Mouse (Mus musculus): ENCODE measurements at regions not wholly inside any gene's neighbourhood (a gene's known extent, or its start where the extent isn't known, plus 50 kb on each side); places are given as distances from the start of the nearest gene placed in this dataset.

DNA sequence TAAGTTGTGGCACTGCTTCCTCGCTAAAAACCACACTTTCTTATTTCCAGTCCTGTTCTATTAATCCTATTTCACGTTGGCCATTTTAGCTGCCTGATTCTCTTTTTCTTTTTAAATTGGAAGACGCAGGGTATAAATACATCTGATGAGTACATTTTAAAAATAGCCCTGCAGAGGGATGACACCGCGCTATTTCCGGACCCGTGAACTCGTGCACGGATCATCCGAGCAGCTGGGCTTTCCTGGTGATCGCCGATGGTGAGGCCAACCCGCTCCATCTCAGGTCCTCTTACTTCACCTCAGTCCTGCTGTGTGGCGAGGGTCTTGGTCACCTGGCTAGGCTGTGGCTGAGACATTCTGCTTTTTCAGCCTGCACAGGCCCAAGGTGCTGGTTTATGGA lies 267.9 kb downstream of the Vrk1 start:
- H3K9ac ChIP-seq (replicated peaks; ENCODE audit: low read length), result no peak overlapping the region
- 94% methylated on average over 14 of the region's 14 CpGs for WGBS
- TF ChIP-seq CTCF (IDR thresholded peaks at IDR 0.05; ENCODE audit: low read depth), result no peak

DNA sequence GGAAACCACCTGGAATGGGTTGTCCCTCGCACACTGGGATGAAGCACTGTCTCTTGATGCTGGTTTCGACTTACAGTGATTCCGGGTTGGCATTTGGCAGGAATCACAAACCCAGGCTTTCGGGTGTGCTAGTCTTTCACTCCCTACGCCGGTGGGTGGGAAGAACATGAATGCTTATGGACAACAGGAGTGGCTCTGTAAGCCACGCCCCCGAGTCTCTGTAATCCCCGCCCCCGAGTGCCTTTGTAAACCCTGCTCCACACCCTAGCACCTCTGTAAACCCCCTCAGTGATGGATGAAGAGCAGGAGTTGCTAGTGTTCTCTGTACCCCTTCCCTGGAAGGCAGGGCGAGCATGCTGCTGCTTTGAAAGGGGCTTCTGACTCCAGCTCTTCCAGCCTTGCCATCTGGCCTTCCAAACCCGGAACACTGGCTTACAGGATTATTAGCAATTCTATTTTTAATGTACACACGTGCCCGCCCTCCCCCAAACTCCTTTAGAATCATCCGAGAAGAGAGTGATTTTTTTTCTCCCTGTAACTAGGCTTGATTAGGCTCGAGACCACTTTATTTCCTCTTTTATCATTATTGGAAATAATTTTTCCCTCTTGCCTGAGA lies 272.6 kb downstream of the Vrk1 start:
- no peak overlapping the region for H3K4me2 ChIP-seq (ENCODE audit: low read depth, low read length)
- H3K27ac ChIP-seq, result no peak overlapping the region
- no peaks in the 10 kb centered on the region for H3K27me3 ChIP-seq (ENCODE audit: insufficient read depth, low read length)
- no peak overlapping the region for H3K4me3 ChIP-seq (ENCODE audit: low read length)
- no peak for TF ChIP-seq CTCF (IDR thresholded peaks at IDR 0.05; ENCODE audit: low read depth)
- no peaks in the 10 kb centered on the region for H3K4me1 ChIP-seq (ENCODE audit: insufficient read depth, low read length)
- no peaks in the 10 kb centered on the region for H3K36me3 ChIP-seq (ENCODE audit: insufficient read depth, low read length)
- ATAC-seq (no peak), DNase-seq (ENCODE audit: low spot score) (no peak)
- H3K9me3 ChIP-seq (ENCODE audit: low read length), result no peaks in the 10 kb centered on the region
- 60% methylated on average over 16 of the region's 16 CpGs for WGBS
- H3K9ac ChIP-seq (replicated peaks; ENCODE audit: low read length), result no peak overlapping the region

More for the DNA sequence above, 267.9 kb downstream of the Vrk1 start:
- Histone ChIP-seq H3K4me1 (ENCODE audit: insufficient read depth, low read length) (no peaks in the 10 kb centered on the region), H3K27ac (no peak overlapping the region), H3K9me3 (ENCODE audit: low read length) (no peaks in the 10 kb centered on the region), H3K36me3 (ENCODE audit: insufficient read depth, low read length) (no peaks in the 10 kb centered on the region), H3K4me2 (ENCODE audit: low read depth, low read length) (no peak overlapping the region), H3K27me3 (ENCODE audit: insufficient read depth, low read length) (no peaks in the 10 kb centered on the region), H3K4me3 (ENCODE audit: low read length) (no peak overlapping the region)
- DNase-seq (ENCODE audit: low spot score) (no peak), ATAC-seq (no peak)

DNA sequence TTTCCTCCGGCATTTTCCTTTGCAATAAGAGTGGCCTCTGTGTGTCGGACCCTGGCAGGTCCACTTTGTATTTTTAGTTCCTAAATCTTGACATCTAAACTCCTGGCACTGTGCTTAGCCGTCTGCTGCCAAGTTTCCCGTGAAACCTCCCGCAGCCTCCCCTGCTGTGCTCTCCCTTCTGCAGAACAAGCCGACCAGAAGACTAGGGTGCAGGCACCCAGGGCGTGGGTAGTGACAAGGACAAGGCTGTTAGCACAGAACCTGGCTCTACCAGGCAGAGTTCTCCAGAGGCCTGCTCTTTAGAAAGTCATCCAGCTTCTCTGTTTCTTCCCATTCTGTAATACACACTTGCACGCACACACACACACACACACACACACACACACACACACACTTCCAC lies 274.8 kb downstream of the Vrk1 start:
- Histone ChIP-seq H3K4me1 (ENCODE audit: insufficient read depth, low read length) (no peaks in the 10 kb centered on the region), H3K9me3 (ENCODE audit: low read length) (no peaks in the 10 kb centered on the region), H3K4me2 (ENCODE audit: low read depth, low read length) (no peak overlapping the region), H3K27ac (no peak overlapping the region), H3K36me3 (ENCODE audit: insufficient read depth, low read length) (no peaks in the 10 kb centered on the region), H3K27me3 (ENCODE audit: insufficient read depth, low read length) (no peaks in the 10 kb centered on the region), H3K9ac (replicated peaks; ENCODE audit: low read length) (no peak overlapping the region), H3K4me3 (ENCODE audit: low read length) (no peak overlapping the region)
- 75% methylated on average over 8 of the region's 8 CpGs for WGBS
- DNase-seq (ENCODE audit: low spot score) (no peak), ATAC-seq (no peak)
- TF ChIP-seq CTCF (IDR thresholded peaks at IDR 0.05; ENCODE audit: low read depth), result no peak

- peak; percentile 28; the same call in 1 of the 2 replicates for TF ChIP-seq CTCF (IDR thresholded peaks at IDR 0.05; ENCODE audit: low read depth)
- Histone ChIP-seq H3K4me1 (ENCODE audit: insufficient read depth, low read length) (no peaks in the 10 kb centered on the region), H3K27me3 (ENCODE audit: insufficient read depth, low read length) (no peaks in the 10 kb centered on the region), H3K4me2 (ENCODE audit: low read depth, low read length) (no peak overlapping the region), H3K9me3 (ENCODE audit: low read length) (no peaks in the 10 kb centered on the region), H3K4me3 (ENCODE audit: low read length) (no peak overlapping the region), H3K27ac (no peak overlapping the region), H3K36me3 (ENCODE audit: insufficient read depth, low read length) (no peaks in the 10 kb centered on the region), H3K9ac (replicated peaks; ENCODE audit: low read length) (no peak overlapping the region)
- no peak for ATAC-seq
- 81% methylated on average over 23 of the region's 23 CpGs for WGBS
- no peak for DNase-seq (ENCODE audit: low spot score)
These were observed 278.9 kb downstream of the Vrk1 start for GRCm38 (mm10) chr12:106288791-106289515.

DNA sequence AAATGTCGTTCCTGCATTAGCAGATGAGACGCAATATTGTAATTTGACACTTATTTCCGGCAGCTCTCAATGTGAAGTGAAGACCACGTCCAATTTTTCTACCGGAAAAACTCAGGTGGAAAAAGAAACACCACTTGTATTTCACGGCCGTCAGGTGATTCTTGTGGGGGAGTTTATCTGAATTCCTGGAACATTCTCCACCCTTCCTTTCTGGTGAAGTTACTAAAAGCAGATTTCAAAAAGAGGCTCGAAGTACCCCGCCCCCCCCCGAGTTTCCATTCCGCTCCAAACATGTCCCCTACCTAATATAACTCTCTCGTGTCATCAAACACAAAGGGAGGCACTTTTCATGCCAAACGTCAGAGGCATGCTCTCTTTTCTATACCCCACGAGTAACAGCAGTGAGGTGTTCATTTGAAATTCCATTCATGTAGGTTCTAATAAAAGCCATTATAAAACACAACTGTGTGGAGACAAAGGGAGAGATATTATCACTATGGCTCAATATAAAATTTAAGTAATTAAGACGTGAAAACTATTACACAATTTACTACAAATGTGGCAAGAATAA lies 281.5 kb downstream of the Vrk1 start:
- no peak overlapping the region for H3K9ac ChIP-seq (replicated peaks; ENCODE audit: low read length)
- no peak for DNase-seq (ENCODE audit: low spot score)
- H3K4me3 ChIP-seq (ENCODE audit: low read length), result no peak overlapping the region
- no peaks in the 10 kb centered on the region for H3K9me3 ChIP-seq (ENCODE audit: low read length)
- WGBS, result 47% methylated on average over 15 of the region's 15 CpGs
- H3K36me3 ChIP-seq (ENCODE audit: insufficient read depth, low read length), result no peaks in the 10 kb centered on the region
- H3K4me2 ChIP-seq (ENCODE audit: low read depth, low read length), result no peak overlapping the region
- no peak for ATAC-seq
- TF ChIP-seq CTCF (IDR thresholded peaks at IDR 0.05; ENCODE audit: low read depth), result no peak
- H3K4me1 ChIP-seq (ENCODE audit: insufficient read depth, low read length), result no peaks in the 10 kb centered on the region
- no peak overlapping the region for H3K27ac ChIP-seq
- H3K27me3 ChIP-seq (ENCODE audit: insufficient read depth, low read length), result no peaks in the 10 kb centered on the region

GRCm38 (mm10) chr12:106293117-106293516 lies 283.1 kb downstream of the Vrk1 start:
- DNase-seq (ENCODE audit: low spot score), result peak; percentile 44
- no peak overlapping the region for H3K4me2 ChIP-seq (ENCODE audit: low read depth, low read length)

DNA sequence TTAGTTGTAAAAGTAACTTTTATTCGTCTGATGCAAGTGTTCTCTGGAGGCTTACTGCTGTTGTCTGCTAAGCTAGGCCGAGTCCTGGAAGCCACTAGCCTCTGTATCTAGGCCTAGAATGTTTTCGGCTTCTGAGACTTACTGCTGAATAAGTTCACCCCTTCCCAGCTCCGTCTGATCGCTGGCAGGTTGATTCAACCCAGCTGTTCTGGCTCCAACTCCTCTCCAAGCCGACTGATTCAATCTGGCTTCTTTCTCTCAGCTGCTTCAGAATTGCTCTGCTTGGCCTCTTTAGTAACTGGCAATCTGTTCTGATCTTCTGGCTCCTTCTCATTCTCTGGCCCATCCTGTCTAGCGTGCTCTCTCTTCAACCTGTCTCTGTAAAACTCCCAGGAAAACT lies 285.6 kb downstream of the Vrk1 start:
- 69% methylated on average over 7 of the region's 7 CpGs for WGBS
- no peak for ATAC-seq
- Histone ChIP-seq H3K9me3 (ENCODE audit: low read length) (no peaks in the 10 kb centered on the region), H3K27me3 (ENCODE audit: insufficient read depth, low read length) (no peaks in the 10 kb centered on the region), H3K27ac (no peak overlapping the region), H3K4me3 (ENCODE audit: low read length) (no peak overlapping the region), H3K4me1 (ENCODE audit: insufficient read depth, low read length) (no peaks in the 10 kb centered on the region), H3K9ac (replicated peaks; ENCODE audit: low read length) (no peak overlapping the region), H3K36me3 (ENCODE audit: insufficient read depth, low read length) (no peaks in the 10 kb centered on the region), H3K4me2 (ENCODE audit: low read depth, low read length) (no peak overlapping the region)
- no peak for TF ChIP-seq CTCF (IDR thresholded peaks at IDR 0.05; ENCODE audit: low read depth)
- DNase-seq (ENCODE audit: low spot score), result no peak

More at GRCm38 (mm10) chr12:106293117-106293516, 283.1 kb downstream of the Vrk1 start:
- Histone ChIP-seq H3K27ac (no peak overlapping the region), H3K9ac (replicated peaks; ENCODE audit: low read length) (no peak overlapping the region), H3K27me3 (ENCODE audit: insufficient read depth, low read length) (no peaks in the 10 kb centered on the region), H3K9me3 (ENCODE audit: low read length) (no peaks in the 10 kb centered on the region), H3K36me3 (ENCODE audit: insufficient read depth, low read length) (no peaks in the 10 kb centered on the region), H3K4me3 (ENCODE audit: low read length) (no peak overlapping the region), H3K4me1 (ENCODE audit: insufficient read depth, low read length) (no peaks in the 10 kb centered on the region)
- peak; percentile 57 for TF ChIP-seq CTCF (IDR thresholded peaks at IDR 0.05; ENCODE audit: low read depth)
- ATAC-seq, result no peak
- WGBS, result 73% methylated on average over 5 of the region's 5 CpGs

All from hindbrain, postnatal 0 days (tissue).